Mouse (Mus musculus) heart, postnatal 0 days (tissue): ENCODE results near the gene Dock3.
"Not testable (repeated sequence)": the region's sequence is repeated elsewhere in the genome, so short reads cannot be mapped to it uniquely, and the experiment has no call there.

Source experiments
- CTCF ChIP-seq: IDR thresholded peaks from 2 replicates; pipeline ENCODE4 v1.5.1; 2016; ENCODE audit warnings: antibody characterized with exemption, control low read depth, low read depth
- EP300 ChIP-seq: IDR thresholded peaks from 2 replicates; pipeline ENCODE4 v1.6.1; 2016; ENCODE audit warnings: antibody characterized with exemption, low read depth

GRCm38 (mm10) chr9:107089451-107089850 is 142.3 kb downstream of the Dock3 start:
- TF ChIP-seq EP300, CTCF: not testable (repeated sequence)
